Mouse (Mus musculus) heart, embryonic 13.5 days (tissue): ENCODE results near the gene Mgp. TPM values are rescaled to one million over a fixed set of nuclear protein-coding genes. Genes with fewer than 3 reads are reported as not detected.

ENCODE experiments used
- ATAC-seq: fragments of 200-750 bp; cut with Nextera tagmentation; 2 replicates; pipeline ENCODE4 v1.8.0; 2017; ENCODE audit warnings: moderate TSS enrichment; ENCODE audit not compliant: insufficient number of reproducible peaks, low FRiP score, low TSS enrichment; ENCODE audit errors: extremely low read depth
- H3K27ac ChIP-seq: fragments of 300-500 bp; sonication (generic); replicated peaks from 2 replicates; pipeline ENCODE4 v1.5.1; 2015; ENCODE audit warnings: moderate library complexity, mild to moderate bottlenecking, inconsistent platforms
- H3K27me3 ChIP-seq: fragments of 300-500 bp; sonication (generic); replicated peaks from 2 replicates; pipeline ENCODE4 v1.6.1; 2015; ENCODE audit warnings: mild to moderate bottlenecking, inconsistent platforms
- H3K36me3 ChIP-seq: fragments of 300-500 bp; sonication (generic); 2 replicates; pipeline ENCODE4 v1.6.1; 2015; ENCODE audit warnings: mild to moderate bottlenecking, inconsistent platforms
- H3K4me1 ChIP-seq: fragments of 300-500 bp; sonication (generic); 2 replicates; pipeline ENCODE4 v1.6.1; 2015; ENCODE audit warnings: inconsistent platforms
- H3K4me2 ChIP-seq: fragments of 300-500 bp; sonication (generic); 2 replicates; pipeline ENCODE4 v1.6.1; 2015; ENCODE audit warnings: inconsistent platforms, mild to moderate bottlenecking, moderate library complexity
- H3K4me3 ChIP-seq: fragments of 300-500 bp; sonication (generic); 2 replicates; pipeline ENCODE4 v1.5.1; 2015; ENCODE audit warnings: moderate library complexity, mild to moderate bottlenecking, inconsistent platforms
- H3K9ac ChIP-seq: fragments of 300-500 bp; sonication (generic); 2 replicates; pipeline ENCODE4 v1.6.1; 2015; ENCODE audit warnings: inconsistent platforms, mild to moderate bottlenecking, moderate library complexity
- H3K9me3 ChIP-seq: fragments of 300-500 bp; sonication (generic); 2 replicates; pipeline ENCODE4 v1.6.1; 2016; ENCODE audit warnings: inconsistent platforms
- WGBS: fragments of 180-500 bp; shearing (Covaris S2); methylation state at CpG from one replicate; pipeline ENCODE4 v1.1.7; 2015; ENCODE audit warnings: mixed read lengths; 5-methylcytosine and 5-hydroxymethylcytosine counted together
- polyA plus RNA-seq: library from polyadenylated mRNA; unstranded; fragments of >200 nt; fragmentation: Nextera tagmentation; extraction: Ambion mirVana; gene quantifications from 2 replicates; pipeline ENCODE4 v1.2.1, GENCODE M21; 2015

Gene Mgp
- polyA plus RNA-seq, 1 experiment from 2014 or later = 310 TPM

- no peak for ATAC-seq
- no peak overlapping the region for H3K4me2 ChIP-seq
Measured at GRCm38 (mm10) chr6:136912751-136913265, 37.2 kb upstream of the Mgp start.

GRCm38 (mm10) chr6:136910247-136910890 is 34.7 kb upstream of the Mgp start:
- Histone ChIP-seq H3K9me3 (no peaks in the 10 kb centered on the region), H3K9ac (no peak overlapping the region), H3K4me2 (no peak overlapping the region), H3K27me3 (0 out of 2 replicates have a peak, but pooled peaks cover 3% of the 10 kb centered on the region), H3K4me1 (peaks cover 36% of the 10 kb centered on the region), H3K4me3 (no peak overlapping the region), H3K27ac (peak overlapping the region; percentile 48), H3K36me3 (no peaks in the 10 kb centered on the region)
- no peak for ATAC-seq
- 52% methylated on average over 9 of the region's 9 CpGs for WGBS

More at GRCm38 (mm10) chr6:136912751-136913265, 37.2 kb upstream of the Mgp start:
- Histone ChIP-seq H3K27me3 (0 out of 2 replicates have a peak, but pooled peaks cover 2% of the 10 kb centered on the region), H3K36me3 (no peaks in the 10 kb centered on the region), H3K27ac (no peak overlapping the region), H3K4me1 (peaks cover 22% of the 10 kb centered on the region), H3K4me3 (no peak overlapping the region), H3K9ac (no peak overlapping the region), H3K9me3 (no peaks in the 10 kb centered on the region)
- WGBS = 82% methylated on average over 1 of the region's 2 CpGs

DNA sequence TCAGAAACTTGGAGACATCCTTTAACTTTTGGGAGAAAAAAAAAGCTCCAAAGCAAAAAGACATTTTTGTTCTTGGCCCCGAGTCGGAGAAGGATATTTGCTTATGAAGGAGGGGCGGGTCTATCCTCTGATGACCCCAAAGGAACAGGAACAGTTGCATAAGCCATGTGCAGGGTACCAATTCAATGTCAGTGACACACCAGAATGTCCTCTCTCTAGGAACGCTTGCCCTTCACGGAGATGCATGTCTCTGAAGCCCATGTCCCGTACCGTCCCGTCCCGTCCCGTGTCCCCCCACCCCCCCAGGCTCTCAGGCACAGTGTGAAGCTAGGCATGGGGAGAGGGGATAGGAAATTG is 31.3 kb upstream of the Mgp start:
- no peak overlapping the region for H3K9ac ChIP-seq
- H3K4me1 ChIP-seq = peaks cover 42% of the 10 kb centered on the region
- no peak overlapping the region for H3K4me2 ChIP-seq
- no peak overlapping the region for H3K4me3 ChIP-seq
- 0 out of 2 replicates have a peak, but pooled peaks cover 3% of the 10 kb centered on the region for H3K27me3 ChIP-seq
- H3K36me3 ChIP-seq = no peaks in the 10 kb centered on the region
- H3K27ac ChIP-seq = no peak overlapping the region
- 77% methylated on average over 10 of the region's 10 CpGs for WGBS
- ATAC-seq = no peak
- H3K9me3 ChIP-seq = no peaks in the 10 kb centered on the region

DNA sequence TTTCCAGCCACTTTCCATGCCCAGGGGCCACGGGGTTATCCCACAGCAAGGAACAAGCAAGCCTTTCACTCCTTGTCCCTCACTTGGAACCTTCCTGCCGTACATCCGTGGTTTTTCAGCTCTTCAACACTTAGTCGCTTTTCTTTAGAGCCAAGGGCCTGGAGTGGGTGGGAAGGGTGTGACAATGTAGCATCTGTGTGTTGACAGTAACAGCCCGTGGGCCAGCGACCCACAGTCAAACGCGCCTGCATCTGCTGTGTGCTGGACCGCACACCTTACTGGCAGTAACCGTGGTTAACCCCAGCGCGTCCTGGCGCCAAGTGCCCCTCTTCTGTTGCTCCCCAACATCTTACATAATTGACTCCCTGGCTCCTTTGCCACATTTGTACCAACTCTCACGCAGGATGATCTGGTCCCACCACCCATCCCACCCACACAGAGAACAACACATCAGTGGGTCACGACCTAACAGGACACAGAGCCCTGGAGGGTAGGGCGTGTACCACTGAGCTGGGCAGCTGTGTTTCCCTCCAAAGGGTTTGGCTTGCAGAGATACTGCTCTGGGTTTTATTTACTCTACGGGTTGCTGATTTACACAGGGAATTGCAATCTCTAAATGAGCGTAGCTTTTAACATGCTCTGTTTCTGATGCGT is 30.8 kb upstream of the Mgp start:
- ATAC-seq = no peak
- H3K9me3 ChIP-seq = no peaks in the 10 kb centered on the region
- H3K4me3 ChIP-seq = no peak overlapping the region
- H3K9ac ChIP-seq = no peak overlapping the region
- no peaks in the 10 kb centered on the region for H3K36me3 ChIP-seq
- no peak overlapping the region for H3K27ac ChIP-seq
- H3K27me3 ChIP-seq = 0 out of 2 replicates have a peak, but pooled peaks cover 3% of the 10 kb centered on the region
- no peak overlapping the region for H3K4me2 ChIP-seq
- 68% methylated on average over 19 of the region's 19 CpGs for WGBS
- peaks cover 42% of the 10 kb centered on the region for H3K4me1 ChIP-seq

GRCm38 (mm10) chr6:136903885-136904470 is 28.4 kb upstream of the Mgp start:
- Histone ChIP-seq H3K4me2 (no peak overlapping the region), H3K27me3 (0 out of 2 replicates have a peak, but pooled peaks cover 3% of the 10 kb centered on the region), H3K36me3 (no peaks in the 10 kb centered on the region), H3K4me1 (peaks cover 32% of the 10 kb centered on the region), H3K9me3 (no peaks in the 10 kb centered on the region), H3K9ac (no peak overlapping the region), H3K27ac (no peak overlapping the region), H3K4me3 (no peak overlapping the region)
- 60% methylated on average over 8 of the region's 8 CpGs for WGBS
- no peak for ATAC-seq

DNA sequence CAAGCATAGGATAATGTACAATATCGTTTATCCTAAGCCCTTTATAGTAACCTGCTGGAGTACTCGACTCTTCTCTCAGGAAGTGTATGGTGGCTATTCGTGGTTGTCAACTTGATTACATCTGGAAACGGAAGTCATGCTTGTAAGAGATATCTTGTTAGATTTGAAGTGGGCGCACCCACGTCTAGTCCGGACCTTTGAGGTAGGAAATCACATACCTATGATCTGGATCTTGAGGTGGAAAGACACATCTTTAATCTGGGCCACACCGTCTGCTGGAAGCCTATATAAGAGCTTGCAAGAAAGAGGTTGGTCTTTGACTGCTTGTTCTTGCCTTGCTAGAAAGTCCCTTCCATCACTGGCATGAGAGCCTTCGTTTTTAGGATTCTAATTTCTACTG is 26.9 kb upstream of the Mgp start:
- ATAC-seq = no peak
- peaks cover 47% of the 10 kb centered on the region for H3K4me1 ChIP-seq
- no peak overlapping the region for H3K4me2 ChIP-seq
- no peaks in the 10 kb centered on the region for H3K9me3 ChIP-seq
- H3K36me3 ChIP-seq = no peaks in the 10 kb centered on the region
- no peak overlapping the region for H3K27ac ChIP-seq
- H3K9ac ChIP-seq = no peak overlapping the region
- H3K4me3 ChIP-seq = no peak overlapping the region
- no peaks in the 10 kb centered on the region for H3K27me3 ChIP-seq
- WGBS = 73% methylated on average over 9 of the region's 9 CpGs

DNA sequence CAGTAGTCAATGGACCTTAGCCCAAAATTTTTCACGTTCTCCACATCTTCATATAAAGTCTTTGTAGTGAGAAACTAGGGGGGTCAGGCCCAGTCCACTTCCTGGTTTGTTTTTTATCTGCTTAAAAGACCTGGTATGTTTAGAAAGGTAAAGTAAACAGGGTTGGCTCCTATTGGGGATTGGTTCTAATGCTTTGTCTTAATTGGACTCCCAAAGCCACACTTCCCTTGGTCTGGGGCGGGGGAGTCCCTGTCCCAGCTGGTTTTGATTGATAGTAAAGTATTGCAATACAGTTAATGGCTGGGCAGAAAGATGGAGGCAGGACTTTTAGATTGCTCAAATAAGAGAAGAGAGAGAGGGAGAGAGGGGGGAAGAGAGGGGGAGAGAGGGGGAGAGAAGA is 25.4 kb upstream of the Mgp start:
- ATAC-seq = no peak
- Histone ChIP-seq H3K4me3 (no peak overlapping the region), H3K4me1 (peaks cover 43% of the 10 kb centered on the region), H3K27me3 (no peaks in the 10 kb centered on the region), H3K9ac (no peak overlapping the region), H3K4me2 (no peak overlapping the region), H3K9me3 (no peaks in the 10 kb centered on the region), H3K36me3 (no peaks in the 10 kb centered on the region), H3K27ac (no peak overlapping the region)
- 69% methylated on average over 2 of the region's 2 CpGs for WGBS

- Histone ChIP-seq H3K27ac (no peak overlapping the region), H3K4me3 (no peak overlapping the region), H3K9me3 (no peaks in the 10 kb centered on the region), H3K4me1 (peaks cover 42% of the 10 kb centered on the region), H3K36me3 (no peaks in the 10 kb centered on the region), H3K27me3 (no peaks in the 10 kb centered on the region), H3K4me2 (no peak overlapping the region), H3K9ac (no peak overlapping the region)
- 42% methylated on average over 4 of the region's 4 CpGs for WGBS
- no peak for ATAC-seq
Measured at GRCm38 (mm10) chr6:136900369-136901009, 24.9 kb upstream of the Mgp start.

DNA sequence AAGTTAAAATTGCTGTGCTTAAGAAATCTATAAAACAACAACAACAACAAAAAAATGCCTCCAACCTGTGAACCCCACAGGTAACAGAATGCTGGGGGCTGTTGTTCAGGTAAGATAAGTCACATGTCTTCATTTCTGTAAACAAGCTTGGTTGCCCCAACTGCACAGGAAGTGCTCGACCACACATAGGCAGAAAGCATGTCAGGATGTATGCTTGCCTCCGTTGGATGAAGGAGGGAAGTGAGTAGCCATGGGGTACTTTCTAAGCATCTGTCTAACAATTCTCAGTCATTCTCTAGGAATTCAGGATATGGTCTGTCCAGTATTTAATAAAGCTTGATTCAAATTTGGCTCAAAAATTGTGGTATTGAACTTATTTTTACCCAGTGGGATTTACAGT is 23.3 kb upstream of the Mgp start:
- no peak for ATAC-seq
- Histone ChIP-seq H3K27me3 (no peaks in the 10 kb centered on the region), H3K4me3 (no peak overlapping the region), H3K4me1 (peaks cover 47% of the 10 kb centered on the region), H3K36me3 (no peaks in the 10 kb centered on the region), H3K9ac (no peak overlapping the region), H3K27ac (peak overlapping the region; percentile 82), H3K9me3 (no peaks in the 10 kb centered on the region), H3K4me2 (no peak overlapping the region)
- WGBS = 56% methylated on average over 2 of the region's 2 CpGs

GRCm38 (mm10) chr6:136898222-136898621 is 22.6 kb upstream of the Mgp start:
- Histone ChIP-seq H3K4me1 (peaks cover 46% of the 10 kb centered on the region), H3K27ac (peak overlapping the region; percentile 82), H3K36me3 (no peaks in the 10 kb centered on the region), H3K9me3 (no peaks in the 10 kb centered on the region), H3K4me2 (no peak overlapping the region), H3K9ac (no peak overlapping the region), H3K4me3 (no peak overlapping the region), H3K27me3 (no peaks in the 10 kb centered on the region)
- peak; percentile 56 for ATAC-seq
- 13% methylated on average over 4 of the region's 4 CpGs for whole genome bisulfite sequencing

DNA sequence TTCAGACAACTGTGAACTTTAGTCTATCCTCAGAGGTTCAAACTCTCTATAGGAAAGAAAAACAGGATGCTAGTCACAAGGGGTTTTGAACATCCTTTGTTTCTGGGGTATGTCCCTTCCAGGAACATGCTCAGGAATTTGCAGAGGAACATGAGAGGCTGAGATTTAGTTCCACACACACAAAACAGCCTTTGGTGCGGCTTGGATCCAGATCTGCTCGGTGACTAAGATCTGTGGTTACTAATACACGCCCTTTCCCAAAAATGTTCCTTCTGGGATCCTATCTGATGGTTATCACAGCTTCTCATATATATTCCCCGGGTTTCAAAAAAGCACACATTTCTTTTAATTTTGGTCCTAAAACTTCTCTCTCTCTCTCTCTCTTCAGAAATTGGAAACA is 22.2 kb upstream of the Mgp start:
- H3K4me2 ChIP-seq = no peak overlapping the region
- no peaks in the 10 kb centered on the region for H3K9me3 ChIP-seq
- ATAC-seq = no peak
- peaks cover 46% of the 10 kb centered on the region for H3K4me1 ChIP-seq
- peak overlapping the region; percentile 82 for H3K27ac ChIP-seq
- no peaks in the 10 kb centered on the region for H3K27me3 ChIP-seq
- no peaks in the 10 kb centered on the region for H3K36me3 ChIP-seq
- no peak overlapping the region for H3K9ac ChIP-seq
- 43% methylated on average over 4 of the region's 4 CpGs for WGBS
- no peak overlapping the region for H3K4me3 ChIP-seq
